Mouse (Mus musculus) layer of hippocampus, adult 2 months (tissue): Measurements from ENCODE around the gene Emc10. TPM values are rescaled to one million over a fixed set of nuclear protein-coding genes. Genes with fewer than 3 reads are reported as not detected.

Source experiments
- DNase-seq, 2 experiments: peaks; one replicate each; pipeline ENCODE4 v3.0.0; 2022; ENCODE audit warnings: low spot score in 2 of 2
- H3K27ac ChIP-seq: fragments of 200-600 bp; 2 replicates; pipeline ENCODE4 v1.8.1; 2022
- H3K4me3 ChIP-seq: fragments of 200-600 bp; 2 replicates; pipeline ENCODE4 v1.8.1; 2022; ENCODE audit warnings: mild to moderate bottlenecking
- CTCF ChIP-seq: fragments of 200-600 bp; conservative IDR thresholded peaks from 2 replicates; pipeline ENCODE4 v1.8.1; 2022; ENCODE audit warnings: antibody characterized with exemption, mild to moderate bottlenecking, moderate library complexity
- long read RNA-seq, 2 experiments: library from polyadenylated mRNA; stranded (forward); transcript quantifications; one replicate each; pipeline ENCODE4 v2.0.0; 2021; ENCODE audit warnings: borderline mapping rate in 2 of 2
- total RNA-seq, 2 experiments: library from RNA; stranded (reverse); gene quantifications; 2 replicates each; pipeline ENCODE4 v1.2.3; 2021

Emc10 gene
- 100 to 1,000 TPM; 210 to 220 TPM for total RNA-seq
- long read RNA-seq, experiment 1, transcript Emc10-201 (8 exons, 1,662 nt) = minor isoform, 49 of 296 reads
- long read RNA-seq, experiment 1, transcript Emc10-202 (7 exons, 1,872 nt) = major isoform, 207 of 296 reads
- long read RNA-seq, experiment 1, partial matches to known transcripts = 9 of 296 reads
- long read RNA-seq, experiment 1, other reads (novel, unspliced or antisense) = 29 of 296 reads
- long read RNA-seq, experiment 2, transcript Emc10-202 (7 exons, 1,872 nt) = major isoform, 290 of 385 reads
- long read RNA-seq, experiment 2, transcript Emc10-201 (8 exons, 1,662 nt) = minor isoform, 54 of 385 reads
- long read RNA-seq, experiment 2, partial matches to known transcripts = 12 of 385 reads
- long read RNA-seq, experiment 2, other reads (novel, unspliced or antisense) = 29 of 385 reads

DNA sequence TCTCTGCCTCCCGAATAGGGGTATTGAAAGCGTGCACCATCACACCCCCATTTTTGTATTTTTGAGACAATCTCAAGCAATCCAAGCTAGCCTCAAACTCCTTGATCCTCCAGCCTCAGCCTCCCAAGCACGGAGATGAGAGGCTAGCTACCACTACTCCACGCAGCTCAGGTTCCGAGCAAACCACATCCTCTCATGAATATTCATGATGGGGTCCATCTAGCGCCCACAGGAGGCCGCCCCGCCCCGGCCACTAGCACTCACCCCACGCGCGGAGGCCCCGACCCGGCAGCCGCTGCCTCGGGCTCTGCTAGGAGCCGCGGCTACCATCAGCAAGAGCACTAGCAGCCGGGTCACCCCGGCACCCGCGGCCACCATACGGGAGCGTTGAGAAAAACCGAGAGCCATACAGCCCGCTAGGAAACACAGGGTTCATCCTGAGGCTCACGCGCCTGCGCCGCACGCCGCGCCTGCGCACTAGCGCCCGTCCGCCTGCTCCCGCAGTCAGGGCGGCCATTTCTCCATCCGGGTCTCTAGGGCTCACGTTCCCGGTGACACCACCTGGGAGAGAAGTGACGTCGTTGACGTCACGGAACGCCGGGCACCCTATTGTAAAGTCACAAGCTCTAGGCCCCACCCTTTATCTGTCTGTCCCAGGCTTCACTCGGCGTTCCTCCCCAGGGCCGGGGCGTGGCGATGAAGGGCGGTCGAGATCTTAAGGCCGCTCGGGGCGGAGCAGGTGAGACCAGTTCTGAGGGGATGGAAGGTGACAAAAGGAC, at the start of gene Emc10, which contains the start of gene Fam71e1:
TSS of gene Emc10 (minus strand) at position 538 of the 779 bp plus-strand sequence.
TSS of gene Fam71e1 (plus strand) at position 590 of the 779 bp plus-strand sequence.
- H3K27ac ChIP-seq = peak within 1 kb of the TSS; percentile 99
- TF ChIP-seq CTCF = peak; percentile 42
- DNase-seq = peak; percentile 97 to 99
- peak within 1 kb of the TSS; percentile 73 for H3K4me3 ChIP-seq

GRCm38 (mm10) chr7:44543071-44543470, 46.7 kb upstream of the Emc10 start:
- Histone ChIP-seq H3K4me3 (no peak overlapping the region), H3K27ac (no peak overlapping the region)
- no peak for DNase-seq
- TF ChIP-seq CTCF = no peak

- TF ChIP-seq CTCF = no peak
- H3K4me3 ChIP-seq = no peak overlapping the region
- no peak overlapping the region for H3K27ac ChIP-seq
- no peak for DNase-seq
Observed at GRCm38 (mm10) chr7:44542555-44542954, 46.2 kb upstream of the Emc10 start.

- no peak for DNase-seq
- Histone ChIP-seq H3K4me3 (no peak overlapping the region), H3K27ac (no peak overlapping the region)
- TF ChIP-seq CTCF = no peak
Observed at GRCm38 (mm10) chr7:44538756-44539624, 42.7 kb upstream of the Emc10 start.

DNA sequence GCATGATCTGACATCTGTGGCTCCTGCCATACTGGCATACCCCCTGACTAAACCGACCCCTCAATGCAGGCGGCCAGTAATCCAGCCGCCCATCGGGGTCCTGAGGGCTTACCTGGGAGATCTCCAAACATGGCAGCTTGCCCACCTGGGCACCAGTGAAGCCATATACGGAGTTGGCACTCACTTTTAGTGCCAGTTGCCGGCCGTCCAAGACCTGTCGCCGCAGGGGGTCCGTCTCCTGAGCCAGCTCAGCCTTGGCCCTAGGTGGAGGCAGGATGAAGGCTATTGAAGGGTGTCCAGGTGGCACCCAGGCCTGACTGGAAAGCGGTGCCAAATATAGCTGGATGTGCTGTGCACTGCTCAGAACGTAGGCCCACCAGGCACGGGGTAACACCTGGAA, 41.2 kb upstream of the Emc10 start:
- Histone ChIP-seq H3K27ac (no peak overlapping the region), H3K4me3 (no peak overlapping the region)
- no peak for TF ChIP-seq CTCF

GRCm38 (mm10) chr7:44537009-44537408, 40.7 kb upstream of the Emc10 start:
- no peak overlapping the region for H3K4me3 ChIP-seq
- DNase-seq = no peak
- TF ChIP-seq CTCF = no peak
- no peak overlapping the region for H3K27ac ChIP-seq

More for the DNA sequence above, 41.2 kb upstream of the Emc10 start:
- no peak for DNase-seq

DNA sequence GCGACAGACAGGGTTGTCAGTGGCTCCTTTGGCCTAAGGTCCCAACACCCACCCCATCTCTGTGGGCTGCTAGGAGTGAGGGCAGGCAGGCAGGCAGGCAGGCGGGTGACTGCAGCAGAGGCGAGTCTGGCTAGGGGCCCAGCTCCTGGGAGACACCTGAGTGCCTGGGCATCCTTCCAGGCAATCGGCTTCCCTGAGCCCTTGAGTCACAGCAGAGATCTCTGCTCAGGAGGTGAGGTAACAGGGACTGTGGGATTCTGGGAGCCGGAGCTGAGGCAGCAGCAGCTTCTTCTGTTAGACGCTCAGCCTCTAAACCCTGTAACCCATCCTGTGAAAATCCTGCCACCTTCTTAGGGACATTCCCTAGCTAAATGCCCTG, 40.2 kb upstream of the Emc10 start:
- Histone ChIP-seq H3K4me3 (no peak overlapping the region), H3K27ac (no peak overlapping the region)
- DNase-seq = no peak
- no peak for TF ChIP-seq CTCF

DNA sequence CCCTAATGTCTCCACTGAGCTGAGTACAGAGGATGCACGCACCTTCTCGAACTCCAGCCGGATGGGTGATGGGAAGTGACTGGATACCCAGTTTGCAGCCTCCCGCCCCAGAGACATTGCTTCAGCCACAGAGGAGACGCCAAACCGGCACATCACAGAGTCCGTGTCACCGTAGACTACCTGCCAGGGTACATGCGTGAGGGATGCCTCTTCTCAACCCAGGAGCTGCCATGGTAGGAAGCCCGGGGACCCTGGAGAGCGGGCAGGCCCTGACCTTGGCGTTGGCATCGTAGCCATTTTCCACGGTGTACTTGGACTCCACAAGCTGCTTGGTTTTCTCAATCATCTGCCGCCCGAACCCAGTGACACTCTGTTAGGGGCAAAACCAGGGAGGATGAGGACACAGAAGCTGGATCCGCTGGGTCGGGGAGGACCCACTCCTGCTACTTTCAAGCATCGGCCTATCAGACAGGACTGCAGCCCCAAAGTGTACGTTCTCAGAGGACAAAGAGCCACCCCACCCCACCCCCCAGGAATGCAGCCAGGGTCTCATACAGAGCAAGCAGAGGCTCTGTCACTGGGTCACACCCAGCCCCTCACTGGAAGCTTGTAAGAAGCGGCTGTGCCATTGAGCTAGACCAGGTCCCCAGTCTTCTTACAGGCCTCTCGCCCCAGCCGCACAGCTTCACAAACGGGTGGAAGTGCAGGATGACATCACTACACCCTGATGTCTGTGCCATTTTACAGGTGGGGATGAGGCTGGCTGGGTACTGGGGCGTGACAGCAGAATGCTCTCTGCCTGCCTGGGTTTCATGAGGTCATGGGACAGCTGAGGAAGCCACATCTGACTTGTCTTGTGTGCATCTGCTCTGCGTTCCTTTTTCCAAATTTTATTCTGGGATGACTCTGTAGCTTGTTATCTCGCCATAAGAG, 39.6 kb upstream of the Emc10 start:
- no peak for DNase-seq
- Histone ChIP-seq H3K27ac (no peak overlapping the region), H3K4me3 (no peak overlapping the region)
- no peak for TF ChIP-seq CTCF

DNA sequence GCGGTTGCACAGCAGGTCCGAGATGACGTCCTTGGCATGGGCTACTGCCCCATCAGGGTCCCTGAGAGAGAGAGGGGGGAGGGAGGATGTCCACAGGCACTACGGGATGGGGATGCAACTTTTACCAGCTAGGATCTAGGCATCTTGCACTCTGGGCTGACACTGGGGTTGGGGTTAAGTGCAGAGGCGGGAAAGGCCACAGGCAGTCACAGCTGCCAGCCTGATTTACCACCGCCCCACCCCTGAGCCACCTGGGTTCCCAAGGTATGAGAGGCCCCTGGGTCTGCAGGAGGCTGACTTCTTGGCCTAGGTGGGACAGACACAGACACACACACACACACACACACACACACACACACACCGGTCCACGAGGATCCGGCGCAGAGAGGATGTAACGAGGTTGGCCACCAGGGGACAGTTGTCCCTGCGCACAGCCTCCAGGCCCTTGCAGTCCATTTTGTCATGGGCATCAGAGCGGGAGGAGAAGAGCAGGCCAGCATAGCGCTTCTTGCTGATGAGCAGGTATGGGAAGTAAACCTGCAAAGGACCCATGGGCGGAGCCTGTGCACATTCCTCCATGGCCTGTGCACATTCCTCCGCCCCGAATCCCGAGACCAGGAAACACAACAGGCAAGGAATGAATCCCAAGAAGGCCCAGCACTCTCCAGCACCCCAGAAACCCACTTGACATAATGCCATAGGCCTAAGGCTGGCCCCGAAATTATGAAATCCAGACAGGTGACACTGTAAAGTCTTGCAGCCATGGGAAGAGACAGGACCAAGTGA, 38.5 kb upstream of the Emc10 start:
- 0 out of 2 replicates have a peak, but pooled peaks have one; percentile 6 for TF ChIP-seq CTCF

GRCm38 (mm10) chr7:44534242-44534641, 37.9 kb upstream of the Emc10 start:
- Histone ChIP-seq H3K27ac (no peak overlapping the region), H3K4me3 (no peak overlapping the region)
- DNase-seq = no peak
- no peak for TF ChIP-seq CTCF

More for the DNA sequence above, 38.5 kb upstream of the Emc10 start:
- Histone ChIP-seq H3K4me3 (no peak overlapping the region), H3K27ac (no peak overlapping the region)
- no peak for DNase-seq

DNA sequence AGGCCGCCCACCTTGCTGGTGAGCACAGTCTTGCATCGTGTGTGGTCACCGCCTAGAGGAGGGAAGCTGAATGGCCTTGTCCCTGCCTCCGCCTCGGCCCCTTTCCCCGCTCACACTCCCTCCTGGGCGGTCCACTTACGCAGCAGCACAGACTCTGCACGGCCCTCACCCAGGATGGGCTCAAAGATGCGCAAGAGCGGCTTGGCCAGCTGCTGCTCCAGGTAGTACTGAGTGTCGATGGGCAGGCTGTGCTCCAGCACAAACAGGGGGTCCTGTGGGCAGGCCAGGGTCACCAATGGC, 37.4 kb upstream of the Emc10 start:
- no peak for TF ChIP-seq CTCF
- no peak overlapping the region for H3K4me3 ChIP-seq
- no peak overlapping the region for H3K27ac ChIP-seq
- no peak for DNase-seq
